18 mouse cellular contexts compared by ENCODE assay signal in the genomic region with DNA sequence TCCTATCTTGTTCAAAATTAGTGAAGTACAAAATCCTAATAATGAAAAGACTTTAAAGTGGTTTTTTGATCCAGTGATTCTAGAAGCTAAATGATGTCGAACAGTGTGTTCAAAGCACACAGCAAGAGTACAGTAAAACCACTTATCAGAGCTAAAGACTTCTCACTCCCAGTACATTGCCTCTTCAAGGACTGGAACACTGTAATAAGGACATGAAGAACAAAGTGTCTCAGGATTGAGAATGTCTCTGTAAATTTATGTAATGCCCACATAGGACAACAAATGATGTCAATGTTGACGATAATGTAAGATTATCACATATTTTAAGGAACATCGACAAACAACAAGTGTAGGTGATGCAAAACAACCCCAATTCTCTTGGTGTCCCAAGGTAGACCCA.
DNase-seq lines count a peak whose midpoint lies in the region; ATAC-seq and TF ChIP-seq lines count a peak whose summit lies in the region.
"Had no signal": no experiment of that assay in that cellular context is flagged by ENCODE, and none has a peak within 500 bp of the region (broad histone marks: within the 10 kb centered on the region; RNA-seq: fewer than 3 reads in every experiment).

No protein-coding gene starts in this region.

- no peak overlapping the region for H3K27ac ChIP-seq in lung, postnatal 0 days (ENCODE audit: low read length)

- TF ChIP-seq CTCF in lung, postnatal 0 days (IDR thresholded peaks at IDR 0.05), result no peak

- TF ChIP-seq EP300 in lung, postnatal 0 days (IDR thresholded peaks at IDR 0.05), result peak; percentile 95

- H3K4me2 ChIP-seq in lung, postnatal 0 days (replicated peaks; ENCODE audit: low read depth, low read length), result no peak overlapping the region

- H3K9me3 ChIP-seq in lung, postnatal 0 days (ENCODE audit: low read length), result no peaks in the 10 kb centered on the region
- H3K9me3 ChIP-seq: G1E had no signal

- H3K9ac ChIP-seq in lung, postnatal 0 days (replicated peaks; ENCODE audit: low read depth), result no peak overlapping the region

- H3K27me3 ChIP-seq in lung, postnatal 0 days (replicated peaks; ENCODE audit: insufficient read depth, low read length), result no peaks in the 10 kb centered on the region
- H3K27me3 ChIP-seq: CH12.LX had no signal

- H3K4me1 ChIP-seq in lung, postnatal 0 days (ENCODE audit: insufficient read depth, low read depth, low read length), result no peaks in the 10 kb centered on the region

- no peaks in the 10 kb centered on the region for H3K36me3 ChIP-seq in lung, postnatal 0 days (ENCODE audit: insufficient read depth, low read length)
- H3K36me3 ChIP-seq: G1E had no signal

- H3K4me3 ChIP-seq in lung, postnatal 0 days (ENCODE audit: low read depth, low read length), result no peak overlapping the region

- no peak; the same call in 1 of the 2 replicates for ATAC-seq in lung, postnatal 0 days
- ATAC-seq: activated CD4-positive, CD25-positive, alpha-beta regulatory T cell, adult 4 months; CD4-positive, CD25-positive, alpha-beta regulatory T cell, adult 4 months; Patski had no signal

- WGBS in lung, postnatal 0 days, result 74% methylated on average over 3 of the region's 3 CpGs

- no peak for DNase-seq in lung, postnatal 0 days (ENCODE audit: low spot score)
- DNase-seq in lung, postnatal 14 days, result no peak
- DNase-seq: adrenal gland, adult 2 months; adrenal gland, adult 8-10 months; adrenal gland, postnatal 10 days; adrenal gland, postnatal 14 days; adrenal gland, postnatal 25 days; adrenal gland, postnatal 36 days; B cell, adult 2 months; cerebellum, adult 11 months; cerebellum, adult 11-12 months; cerebellum, adult 18-20 months; cerebellum, adult 2 months had no signal
